Mouse (Mus musculus) heart, embryonic 10.5 days (tissue): ENCODE measurements around the gene Pou4f2. TPM values are rescaled to one million over a fixed set of nuclear protein-coding genes. Genes with fewer than 3 reads are reported as not detected.
A peak's percentile ranks its signal among the peaks of the same experiment; 100 is the strongest.

Experiments used
- DNase-seq: peaks from one replicate; pipeline ENCODE4 v3.0.0-alpha.2; 2017; ENCODE audit warnings: low spot score
- H3K27ac ChIP-seq: fragments of 300-500 bp; sonication (generic); 2 replicates; pipeline ENCODE4 v1.5.1; 2016; ENCODE audit warnings: mild to moderate bottlenecking
- H3K27me3 ChIP-seq: fragments of 300-500 bp; sonication (generic); 2 replicates; pipeline ENCODE4 v1.6.1; 2016; ENCODE audit warnings: mild to moderate bottlenecking; ENCODE audit not compliant: poor library complexity, insufficient read depth, severe bottlenecking
- H3K36me3 ChIP-seq: fragments of 300-500 bp; sonication (generic); 2 replicates; pipeline ENCODE4 v1.6.1; 2016; ENCODE audit warnings: mild to moderate bottlenecking, moderate library complexity
- H3K4me1 ChIP-seq: fragments of 300-500 bp; sonication (generic); 2 replicates; pipeline ENCODE4 v1.6.1; 2016; ENCODE audit warnings: mild to moderate bottlenecking
- H3K4me3 ChIP-seq: fragments of 300-500 bp; sonication (generic); 2 replicates; pipeline ENCODE4 v1.5.1; 2016; ENCODE audit warnings: mild to moderate bottlenecking, moderate library complexity
- H3K9me3 ChIP-seq: fragments of 300-500 bp; sonication (generic); 2 replicates; pipeline ENCODE4 v1.6.1; 2016; ENCODE audit warnings: mild to moderate bottlenecking, moderate library complexity
- WGBS: fragments of 180-500 bp; shearing (Covaris S2); methylation state at CpG from one replicate; pipeline ENCODE4 v1.1.7; 2016; 5-methylcytosine and 5-hydroxymethylcytosine counted together
- polyA plus RNA-seq: library from polyadenylated mRNA; unstranded; fragments of >200 nt; fragmentation: Nextera tagmentation; extraction: Ambion mirVana; gene quantifications from 2 replicates; pipeline ENCODE4 v1.2.1, GENCODE M21; 2016

Pou4f2 gene
- not detected in 2 replicates for polyA plus RNA-seq

- peaks cover 32% of the 10 kb centered on the region for H3K4me1 ChIP-seq
- H3K27ac ChIP-seq = no peak within 1 kb of the TSS
- H3K36me3 ChIP-seq = no peaks in the 10 kb centered on the region
- H3K27me3 ChIP-seq = peaks cover 97% of the 10 kb centered on the region
- H3K4me3 ChIP-seq = peak within 1 kb of the TSS; percentile 60
- DNase-seq = peak; percentile 79
- no peaks in the 10 kb centered on the region for H3K9me3 ChIP-seq
- WGBS = under 1% methylated on average over 46 of the region's 54 CpGs
Observed at GRCm38 (mm10) chr8:78436071-78436651, at the start of gene Pou4f2. Gene Pou4f2, minus strand, starts transcription at chr8:78436645.

DNA sequence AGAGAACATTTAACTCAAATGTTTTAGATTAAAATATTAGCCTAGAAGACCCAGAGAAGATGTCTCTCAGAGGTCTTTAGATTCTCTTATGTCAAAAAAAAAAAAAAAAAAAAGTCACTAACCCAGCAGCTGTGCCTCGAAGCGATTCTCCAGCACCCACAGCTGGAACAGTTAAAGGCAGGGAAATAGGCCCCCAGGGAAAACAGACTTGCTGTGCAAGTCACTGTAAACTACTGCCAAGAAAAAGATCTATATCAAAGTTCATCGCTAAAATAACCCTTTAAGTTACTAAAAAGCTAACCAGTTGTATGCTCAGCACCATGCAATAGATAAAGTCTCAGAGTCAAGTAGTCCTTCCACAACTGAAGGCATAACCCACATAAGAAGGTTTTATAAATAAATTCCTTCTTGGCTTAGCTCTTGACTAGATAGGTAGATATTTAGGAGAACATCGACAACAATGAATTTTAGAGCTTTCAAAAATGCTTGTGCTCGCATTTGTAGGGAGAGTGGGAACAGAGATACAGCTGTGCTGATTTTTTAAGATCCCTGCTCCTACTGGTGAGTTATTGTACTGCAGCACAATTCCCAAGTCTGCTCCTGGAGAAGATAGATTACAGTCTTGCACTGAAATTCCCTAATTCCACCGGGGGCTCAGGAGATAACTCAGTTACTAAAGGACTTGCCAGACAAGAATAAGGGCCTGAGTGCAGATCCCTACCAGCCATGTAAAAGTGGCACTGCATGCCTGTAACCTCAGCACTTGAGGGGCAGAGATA, 40.8 kb upstream of the Pou4f2 start:
- whole genome bisulfite sequencing = 47% methylated on average over 6 of the region's 6 CpGs

GRCm38 (mm10) chr8:78467889-78468288, 31.4 kb upstream of the Pou4f2 start:
- no peak for DNase-seq
- WGBS = 80% methylated on average over 2 of the region's 2 CpGs
- no peaks in the 10 kb centered on the region for H3K36me3 ChIP-seq
- H3K4me3 ChIP-seq = no peak overlapping the region
- no peaks in the 10 kb centered on the region for H3K9me3 ChIP-seq
- no peaks in the 10 kb centered on the region for H3K27me3 ChIP-seq
- no peak overlapping the region for H3K27ac ChIP-seq
- H3K4me1 ChIP-seq = no peaks in the 10 kb centered on the region

More for the DNA sequence above, 40.8 kb upstream of the Pou4f2 start:
- Histone ChIP-seq H3K27me3 (no peaks in the 10 kb centered on the region), H3K9me3 (no peaks in the 10 kb centered on the region), H3K4me3 (no peak overlapping the region), H3K27ac (no peak overlapping the region), H3K4me1 (no peaks in the 10 kb centered on the region), H3K36me3 (no peaks in the 10 kb centered on the region)
- DNase-seq = no peak

DNA sequence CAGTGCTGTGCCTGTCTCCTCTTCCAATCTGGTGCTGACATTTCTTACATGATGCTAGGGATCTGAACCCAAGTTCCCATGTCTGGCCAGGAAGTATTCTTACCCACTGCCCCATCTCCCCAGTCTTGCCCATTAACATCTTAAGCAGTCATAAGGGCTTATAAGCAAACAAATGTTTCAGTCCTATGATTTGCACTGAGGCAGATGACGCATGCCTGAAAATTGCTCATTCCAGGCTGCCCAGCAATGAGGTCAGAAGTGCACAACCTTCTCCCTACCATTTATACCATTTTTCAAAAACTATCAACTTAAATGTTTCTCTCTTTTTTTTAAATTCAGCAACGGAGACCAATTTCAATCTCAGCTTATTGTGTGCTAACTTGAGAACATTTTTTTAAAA, 27.5 kb upstream of the Pou4f2 start:
- Histone ChIP-seq H3K4me3 (no peak overlapping the region), H3K27ac (no peak overlapping the region), H3K9me3 (no peaks in the 10 kb centered on the region), H3K27me3 (no peaks in the 10 kb centered on the region), H3K36me3 (no peaks in the 10 kb centered on the region), H3K4me1 (no peaks in the 10 kb centered on the region)
- WGBS = 80% methylated on average over 2 of the region's 2 CpGs
- DNase-seq = no peak

DNA sequence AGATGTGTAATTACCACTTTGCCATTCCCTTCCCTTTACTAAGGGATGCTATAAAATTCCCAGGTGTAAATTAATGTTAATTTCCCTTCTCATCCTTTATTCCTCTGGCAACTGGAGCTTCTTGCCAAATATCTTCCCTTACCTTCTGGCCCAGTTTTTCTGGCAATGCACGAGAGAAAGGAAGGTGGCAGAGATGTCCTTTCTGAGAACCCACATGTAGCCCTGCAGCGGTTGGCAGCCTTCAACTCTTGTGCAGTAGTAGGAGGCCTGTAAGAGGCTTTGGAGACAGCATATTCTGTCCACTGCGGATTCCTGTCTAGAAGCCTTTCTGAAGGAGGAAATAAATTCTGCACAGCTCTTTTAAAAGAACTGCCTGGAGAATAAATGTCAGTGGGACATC, 20.0 kb upstream of the Pou4f2 start:
- Histone ChIP-seq H3K4me3 (no peak overlapping the region), H3K36me3 (no peaks in the 10 kb centered on the region), H3K4me1 (no peaks in the 10 kb centered on the region), H3K27ac (no peak overlapping the region), H3K27me3 (no peaks in the 10 kb centered on the region), H3K9me3 (no peaks in the 10 kb centered on the region)
- WGBS = 84% methylated on average over 3 of the region's 3 CpGs
- DNase-seq = no peak

DNA sequence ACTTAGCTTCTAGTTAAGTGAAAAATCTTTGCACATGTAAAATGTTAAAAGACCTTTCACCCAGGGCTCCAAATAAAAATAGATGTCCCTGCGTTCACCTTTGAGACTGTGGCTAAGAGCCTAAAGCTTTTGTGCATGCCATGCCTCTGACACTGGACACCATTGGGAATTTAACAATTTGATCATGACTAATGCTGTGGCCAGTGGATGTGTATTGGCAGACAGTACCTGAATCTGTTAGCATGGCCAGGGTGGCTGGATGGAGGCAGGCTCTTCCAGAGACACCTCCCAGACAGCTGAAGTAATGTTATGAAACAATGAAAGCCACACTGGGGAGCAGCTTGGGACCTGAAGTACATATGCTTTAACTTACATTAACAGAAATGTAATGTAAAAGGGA, 6.3 kb upstream of the Pou4f2 start:
- no peak overlapping the region for H3K4me3 ChIP-seq
- H3K36me3 ChIP-seq = no peaks in the 10 kb centered on the region
- H3K9me3 ChIP-seq = no peaks in the 10 kb centered on the region
- peaks cover 6% of the 10 kb centered on the region; the same call in 1 of the 2 replicates for H3K4me1 ChIP-seq
- H3K27ac ChIP-seq = no peak overlapping the region
- peaks cover 55% of the 10 kb centered on the region for H3K27me3 ChIP-seq
- 75% methylated on average over 1 of the region's 1 CpGs for WGBS
- no peak for DNase-seq

- Histone ChIP-seq H3K4me3 (peak overlapping the region; percentile 44), H3K27ac (no peak overlapping the region), H3K4me1 (peaks cover 32% of the 10 kb centered on the region), H3K27me3 (peaks cover 96% of the 10 kb centered on the region), H3K9me3 (no peaks in the 10 kb centered on the region), H3K36me3 (no peaks in the 10 kb centered on the region)
- WGBS = under 1% methylated on average over 18 of the region's 18 CpGs
- DNase-seq = peak; percentile 77
Observed at GRCm38 (mm10) chr8:78438121-78438520, 1.7 kb upstream of the Pou4f2 start.

DNA sequence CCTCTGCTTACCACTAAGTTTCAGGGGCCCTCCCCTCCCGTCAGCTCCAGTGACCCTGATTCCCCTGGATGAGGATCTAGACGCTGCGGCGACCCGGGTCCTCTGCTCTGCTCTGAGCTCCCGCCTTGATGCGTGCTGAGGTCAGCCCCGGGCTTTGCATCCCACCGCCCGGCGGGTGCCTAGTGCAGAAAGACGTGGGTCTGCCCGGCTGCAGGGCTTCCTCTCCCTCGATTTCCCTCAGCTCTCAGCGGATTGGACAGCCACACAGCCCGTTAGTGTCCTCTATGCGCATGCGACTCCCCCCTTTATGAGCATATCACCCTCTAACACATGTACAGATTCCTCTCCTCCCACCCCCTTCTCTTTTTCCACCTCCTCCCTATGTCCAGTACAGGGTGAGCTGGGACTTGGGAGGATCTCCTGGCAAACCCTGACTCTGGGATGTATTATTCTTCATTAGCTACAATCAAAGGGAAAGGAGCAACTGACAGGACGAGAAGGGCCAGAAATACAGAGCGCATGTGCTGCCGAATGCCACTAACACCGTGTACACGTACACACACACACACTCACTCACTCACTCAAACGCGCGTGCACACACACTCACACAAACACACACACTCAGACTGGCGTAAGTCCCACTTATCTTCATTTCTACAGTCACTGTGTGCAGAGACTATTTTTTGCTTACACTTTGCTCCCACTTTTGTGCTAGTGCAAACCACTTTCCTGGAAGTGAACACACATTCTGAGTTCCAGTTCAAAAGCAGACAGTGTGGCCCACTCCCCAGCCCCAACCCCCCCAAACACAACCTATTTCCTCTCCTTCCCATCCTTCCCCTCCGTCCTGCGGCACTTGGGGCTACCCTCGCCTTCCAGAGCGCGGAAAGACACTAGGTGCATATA, 948 bp upstream of the Pou4f2 start:
- H3K27ac ChIP-seq = no peak overlapping the region
- H3K4me3 ChIP-seq = peak overlapping the region; percentile 60
- peaks cover 97% of the 10 kb centered on the region for H3K27me3 ChIP-seq
- DNase-seq = no peak
- 5% methylated on average over 32 of the region's 32 CpGs for WGBS
- no peaks in the 10 kb centered on the region for H3K36me3 ChIP-seq
- H3K4me1 ChIP-seq = peaks cover 32% of the 10 kb centered on the region
- no peaks in the 10 kb centered on the region for H3K9me3 ChIP-seq

GRCm38 (mm10) chr8:78436661-78437060, 216 bp upstream of the Pou4f2 start:
- Histone ChIP-seq H3K27me3 (peaks cover 97% of the 10 kb centered on the region), H3K27ac (no peak overlapping the region), H3K9me3 (no peaks in the 10 kb centered on the region), H3K4me1 (peaks cover 32% of the 10 kb centered on the region), H3K4me3 (peak overlapping the region; percentile 60), H3K36me3 (no peaks in the 10 kb centered on the region)
- DNase-seq = no peak
- WGBS = under 1% methylated on average over 19 of the region's 25 CpGs

GRCm38 (mm10) chr8:78435624-78435960, 853 bp downstream of the Pou4f2 start:
- Histone ChIP-seq H3K4me3 (peak overlapping the region; percentile 60), H3K27ac (no peak overlapping the region), H3K4me1 (peaks cover 32% of the 10 kb centered on the region), H3K36me3 (no peaks in the 10 kb centered on the region), H3K9me3 (no peaks in the 10 kb centered on the region), H3K27me3 (peaks cover 97% of the 10 kb centered on the region)
- no peak for DNase-seq
- WGBS = 2% methylated on average over 18 of the region's 18 CpGs

GRCm38 (mm10) chr8:78434823-78435623, 1.4 kb downstream of the Pou4f2 start:
- peaks cover 97% of the 10 kb centered on the region for H3K27me3 ChIP-seq
- peak overlapping the region; percentile 60 for H3K4me3 ChIP-seq
- peak; percentile 77 for DNase-seq
- no peak overlapping the region for H3K27ac ChIP-seq
- WGBS = under 1% methylated on average over 62 of the region's 62 CpGs
- H3K36me3 ChIP-seq = no peaks in the 10 kb centered on the region
- H3K9me3 ChIP-seq = no peaks in the 10 kb centered on the region
- H3K4me1 ChIP-seq = peaks cover 32% of the 10 kb centered on the region

- DNase-seq = no peak
- H3K4me1 ChIP-seq = peaks cover 32% of the 10 kb centered on the region
- no peaks in the 10 kb centered on the region for H3K9me3 ChIP-seq
- 4% methylated on average over 8 of the region's 8 CpGs for WGBS
- no peaks in the 10 kb centered on the region for H3K36me3 ChIP-seq
- peaks cover 99% of the 10 kb centered on the region for H3K27me3 ChIP-seq
- H3K4me3 ChIP-seq = peak overlapping the region; percentile 60; the same call in 1 of the 2 replicates
- no peak overlapping the region for H3K27ac ChIP-seq
Observed at GRCm38 (mm10) chr8:78434340-78434739, 2.1 kb downstream of the Pou4f2 start.
